ENCODE assay signal across 8 mouse cellular contexts in genomic region chr12:64966101-64966631, GRCm38 (mm10). TPM values are rescaled to one million over a fixed set of nuclear protein-coding genes. Genes with fewer than 3 reads are reported as not detected.
DNase-seq lines count a peak whose midpoint lies in the region; ATAC-seq and TF ChIP-seq lines count a peak whose summit lies in the region.

No protein-coding gene starts in this region.

- peak overlapping the region; percentile 91 for H3K9ac ChIP-seq in intestine, postnatal 0 days (ENCODE audit: low read depth, low read length)
- H3K9ac ChIP-seq in limb, embryonic 14.5 days (ENCODE audit: low read depth, low read length, severe bottlenecking): peak overlapping the region; percentile 74
- H3K9ac ChIP-seq in midbrain, embryonic 14.5 days (replicated peaks; ENCODE audit: low read length): peak overlapping the region; percentile 80

- TF ChIP-seq CTCF in intestine, postnatal 0 days (IDR thresholded peaks at IDR 0.05; ENCODE audit: low read depth): no peak

- no peaks in the 10 kb centered on the region for H3K4me1 ChIP-seq in intestine, postnatal 0 days (replicated peaks; ENCODE audit: control insufficient read depth, insufficient read depth, low read length)
- peaks cover 22% of the 10 kb centered on the region for H3K4me1 ChIP-seq in limb, embryonic 14.5 days (ENCODE audit: control insufficient read depth, insufficient read depth, low read length)
- H3K4me1 ChIP-seq in midbrain, embryonic 14.5 days (ENCODE audit: control insufficient read depth, insufficient read depth, low read length): peaks cover 42% of the 10 kb centered on the region

- no peaks in the 10 kb centered on the region for H3K9me3 ChIP-seq in intestine, postnatal 0 days (ENCODE audit: control insufficient read depth)
- no peaks in the 10 kb centered on the region for H3K9me3 ChIP-seq in limb, embryonic 14.5 days (ENCODE audit: control insufficient read depth, low read length)
- H3K9me3 ChIP-seq in midbrain, embryonic 14.5 days (ENCODE audit: control insufficient read depth, low read length): no peaks in the 10 kb centered on the region

- WGBS in intestine, postnatal 0 days: under 1% methylated on average over 44 of the region's 44 CpGs
- under 1% methylated on average over 43 of the region's 44 CpGs for WGBS in limb, embryonic 14.5 days
- under 1% methylated on average over 44 of the region's 44 CpGs for WGBS in midbrain, embryonic 14.5 days

- peak; percentile 43 to 63 for DNase-seq in heart, adult 18-20 months
- DNase-seq in heart, adult 11 months: no peak
- peak; percentile 35 for DNase-seq in embryo, embryonic 10 days (ENCODE audit: low spot score)
- DNase-seq in gastrocnemius, postnatal 25 days: peak; percentile 29
- DNase-seq in limb, embryonic 14.5 days (ENCODE audit: low spot score): peak; percentile 14
- peak; percentile 68 for DNase-seq in midbrain, embryonic 14.5 days
- DNase-seq in splenic B cell, adult 2 months (ENCODE audit: low read depth, low spot score): peak; percentile 45

- H3K36me3 ChIP-seq in intestine, postnatal 0 days (ENCODE audit: control insufficient read depth, insufficient read depth): no peaks in the 10 kb centered on the region
- peaks cover 7% of the 10 kb centered on the region; the same call in 1 of the 2 replicates for H3K36me3 ChIP-seq in limb, embryonic 14.5 days (ENCODE audit: control insufficient read depth, insufficient read depth, low read length)
- H3K36me3 ChIP-seq in midbrain, embryonic 14.5 days (ENCODE audit: control insufficient read depth, insufficient read depth, low read length): 0 out of 2 replicates have a peak, but pooled peaks cover under 1% of the 10 kb centered on the region
- no peaks in the 10 kb centered on the region for H3K36me3 ChIP-seq in splenic B cell, adult 2 months (ENCODE audit: control insufficient read depth, insufficient read depth, low read length, poor library complexity, severe bottlenecking)

- no peaks in the 10 kb centered on the region for H3K27me3 ChIP-seq in intestine, postnatal 0 days (replicated peaks; ENCODE audit: control insufficient read depth, insufficient read depth, low read length)
- no peaks in the 10 kb centered on the region for H3K27me3 ChIP-seq in limb, embryonic 14.5 days (ENCODE audit: control insufficient read depth, insufficient read depth, low read length)
- H3K27me3 ChIP-seq in midbrain, embryonic 14.5 days (ENCODE audit: control insufficient read depth, insufficient read depth, low read length): no peaks in the 10 kb centered on the region
- H3K27me3 ChIP-seq in splenic B cell, adult 2 months (ENCODE audit: control insufficient read depth, insufficient read depth, low read length, poor library complexity, severe bottlenecking): no peaks in the 10 kb centered on the region

- H3K27ac ChIP-seq in intestine, postnatal 0 days (ENCODE audit: low read depth, low read length): peak overlapping the region; percentile 85
- H3K27ac ChIP-seq in limb, embryonic 14.5 days (replicated peaks; ENCODE audit: low read depth, low read length): peak overlapping the region; percentile 73
- peak overlapping the region; percentile 88 for H3K27ac ChIP-seq in midbrain, embryonic 14.5 days (replicated peaks; ENCODE audit: low read depth, low read length)

- TF ChIP-seq POLR2A in limb, embryonic 14.5 days (IDR thresholded peaks at IDR 0.05; ENCODE audit: borderline replicate concordance, extremely low read depth, insufficient read depth, insufficient read length): no peak

- peak overlapping the region; percentile 79 for H3K4me3 ChIP-seq in intestine, postnatal 0 days (ENCODE audit: low read depth, low read length)
- peak overlapping the region; percentile 62 for H3K4me3 ChIP-seq in limb, embryonic 14.5 days (replicated peaks; ENCODE audit: low read length)
- peak overlapping the region; percentile 93 for H3K4me3 ChIP-seq in midbrain, embryonic 14.5 days (replicated peaks; ENCODE audit: low read depth, low read length)

- peak overlapping the region; percentile 71 for H3K4me2 ChIP-seq in intestine, postnatal 0 days (replicated peaks; ENCODE audit: low read depth)
- peak overlapping the region; percentile 88 for H3K4me2 ChIP-seq in limb, embryonic 14.5 days (replicated peaks; ENCODE audit: low read depth, low read length, severe bottlenecking)
- H3K4me2 ChIP-seq in midbrain, embryonic 14.5 days (ENCODE audit: low read length): peak overlapping the region; percentile 95

- peak; percentile 14 for ATAC-seq in intestine, postnatal 0 days
- ATAC-seq in limb, embryonic 14.5 days (ENCODE audit: low FRiP score, low read depth): peak; percentile 7
- peak; percentile 47 for ATAC-seq in midbrain, embryonic 14.5 days (ENCODE audit: low FRiP score, low TSS enrichment)

RNA-seq across cellular contexts. Expression of gene Togaram1, which starts 0.6 kb away (rescaled TPM):
- total RNA-seq in heart, adult 18-20 months (2021): 1 to 10 TPM; 7.9 to 8.4 TPM
- total RNA-seq in gastrocnemius, postnatal 25 days (2021): 1 to 10 TPM; 7.3 to 8.3 TPM
- 12.4 and 14.3 TPM in 2 replicates for polyA plus RNA-seq in intestine, postnatal 0 days (2015; fragmentation: Nextera tagmentation; extraction: Ambion mirVana)
- 15.4 and 16.8 TPM in 2 replicates for polyA plus RNA-seq in limb, embryonic 14.5 days (2012; rRNA removed)
- polyA plus RNA-seq in limb, embryonic 14.5 days (2014; fragmentation: Nextera tagmentation; extraction: Ambion mirVana): 31.1 and 31.9 TPM in 2 replicates
- polyA plus RNA-seq in midbrain, embryonic 14.5 days (2014; fragmentation: Nextera tagmentation; extraction: Ambion mirVana): 22.9 and 28.5 TPM in 2 replicates

RNA-seq across cellular contexts. Expression of gene Klhl28, which starts 0.8 kb away (rescaled TPM):
- 10 to 100 TPM; 12.7 to 12.9 TPM for total RNA-seq in heart, adult 18-20 months (2021)
- 1 to 10 TPM; 8.7 to 9.1 TPM for total RNA-seq in gastrocnemius, postnatal 25 days (2021)
- 7.6 and 8.0 TPM in 2 replicates for polyA plus RNA-seq in intestine, postnatal 0 days (2015; fragmentation: Nextera tagmentation; extraction: Ambion mirVana)
- 7.5 and 7.7 TPM in 2 replicates for polyA plus RNA-seq in limb, embryonic 14.5 days (2012; rRNA removed)
- polyA plus RNA-seq in limb, embryonic 14.5 days (2014; fragmentation: Nextera tagmentation; extraction: Ambion mirVana): 16.6 and 19.5 TPM in 2 replicates
- 30.2 and 38.5 TPM in 2 replicates for polyA plus RNA-seq in midbrain, embryonic 14.5 days (2014; fragmentation: Nextera tagmentation; extraction: Ambion mirVana)

RNA-seq across cellular contexts. Expression of gene Gm527, which starts 48.5 kb away (rescaled TPM):
- total RNA-seq in heart, adult 18-20 months (2021): 1 to 10 TPM; 1.6 to 3.4 TPM
- total RNA-seq in gastrocnemius, postnatal 25 days (2021): 1 to 10 TPM; 2.0 to 3.3 TPM
- 1.3 and 2.1 TPM in 2 replicates for polyA plus RNA-seq in intestine, postnatal 0 days (2015; fragmentation: Nextera tagmentation; extraction: Ambion mirVana)
- polyA plus RNA-seq in limb, embryonic 14.5 days (2012; rRNA removed): 7.2 and 7.3 TPM in 2 replicates
- 5.5 and 5.9 TPM in 2 replicates for polyA plus RNA-seq in limb, embryonic 14.5 days (2014; fragmentation: Nextera tagmentation; extraction: Ambion mirVana)
- 2.1 and 3.7 TPM in 2 replicates for polyA plus RNA-seq in midbrain, embryonic 14.5 days (2014; fragmentation: Nextera tagmentation; extraction: Ambion mirVana)
